Mouse (Mus musculus) CH12.LX (cell line): ENCODE results near the gene Olfr694. TPM values are rescaled to one million over a fixed set of nuclear protein-coding genes. Genes with fewer than 3 reads are reported as not detected.

Source experiments
- DNase-seq: peaks from one replicate; pipeline ENCODE4 v3.0.0-alpha.2; 2013; ENCODE audit errors: extremely low read depth
- H3K27ac ChIP-seq: 2 replicates; pipeline ENCODE4 v1.5.1; 2012; ENCODE audit warnings: low read depth, mild to moderate bottlenecking, control low read depth, moderate library complexity; ENCODE audit not compliant: insufficient read depth
- H3K27me3 ChIP-seq: replicated peaks from 2 replicates; pipeline ENCODE3; 2012; ENCODE audit warnings: inconsistent platforms
- H3K36me3 ChIP-seq, 2 experiments: replicated peaks in 1 of 2; 2 replicates each; pipeline versions ENCODE3 to v1.6.1; 2012; ENCODE audit warnings: inconsistent platforms in 1 of 2, low read length in 1 of 2, mild to moderate bottlenecking in 1 of 2, mixed read lengths in 1 of 2, moderate library complexity in 1 of 2; ENCODE audit not compliant: control insufficient read depth in 1 of 2, insufficient read depth in 1 of 2
- H3K4me1 ChIP-seq, 2 experiments: 2 replicates each; pipeline ENCODE4 v1.6.1; 2012; ENCODE audit warnings: inconsistent platforms in 1 of 2, moderate library complexity in 1 of 2; ENCODE audit not compliant: insufficient read depth in 2 of 2, control insufficient read depth in 1 of 2
- H3K4me2 ChIP-seq: 2 replicates; pipeline ENCODE4 v1.6.1; 2012; ENCODE audit warnings: low read depth, mild to moderate bottlenecking, control low read depth; ENCODE audit not compliant: poor library complexity, insufficient read depth, severe bottlenecking
- H3K4me3 ChIP-seq, 3 experiments: fragments of 150-350 bp in 1 of 3; sonication (generic) in 1 of 3; replicated peaks in 1 of 3; 2 replicates each; pipeline versions ENCODE3 to v1.5.1; 2011 to 2012; ENCODE audit warnings: low read depth in 2 of 3, low read length in 2 of 3, mild to moderate bottlenecking in 2 of 3, moderate library complexity in 2 of 3, control low read depth in 1 of 3, improper control_type of control experiment in 1 of 3, inconsistent platforms in 1 of 3, mixed read lengths in 1 of 3; ENCODE audit not compliant: poor library complexity in 1 of 3
- H3K79me2 ChIP-seq: replicated peaks from 2 replicates; pipeline ENCODE4 v1.6.1; 2012; ENCODE audit warnings: mild to moderate bottlenecking, moderate library complexity; ENCODE audit not compliant: control insufficient read depth, poor library complexity, insufficient read depth, severe bottlenecking; ENCODE audit errors: extremely low read depth
- H3K9ac ChIP-seq: 2 replicates; pipeline ENCODE4 v1.6.1; 2012; ENCODE audit warnings: low read depth, mild to moderate bottlenecking, control low read depth, moderate library complexity; ENCODE audit not compliant: insufficient read depth
- H3K9me3 ChIP-seq: replicated peaks from 2 replicates; pipeline ENCODE3; 2012; ENCODE audit warnings: low read length, inconsistent platforms, mixed read lengths
- BHLHE40 ChIP-seq: IDR thresholded peaks from 2 replicates; pipeline ENCODE4 v1.6.1; 2011; ENCODE audit warnings: mild to moderate bottlenecking, low read depth, low read length, improper control_type of control experiment
- CHD1 ChIP-seq: IDR thresholded peaks from 2 replicates; pipeline ENCODE4 v1.6.1; 2012; ENCODE audit warnings: low read depth, low read length, improper control_type of control experiment, inconsistent platforms
- CHD2 ChIP-seq: IDR thresholded peaks from 2 replicates; pipeline ENCODE4 v1.6.1; 2011; ENCODE audit warnings: low read length, improper control_type of control experiment
- E2F4 ChIP-seq: IDR thresholded peaks from 2 replicates; pipeline ENCODE4 v1.6.1; 2011; ENCODE audit warnings: low read depth, low read length, improper control_type of control experiment; ENCODE audit not compliant: insufficient replicate concordance
- ELF1 ChIP-seq: IDR thresholded peaks from 2 replicates; pipeline ENCODE4 v1.6.1; 2014; ENCODE audit warnings: low read depth, mild to moderate bottlenecking, inconsistent platforms, low read length, improper control_type of control experiment
- GABPA ChIP-seq: IDR thresholded peaks from 2 replicates; pipeline ENCODE4 v1.6.1; 2012; ENCODE audit warnings: low read depth, low read length, improper control_type of control experiment, inconsistent platforms; ENCODE audit not compliant: insufficient replicate concordance
- HCFC1 ChIP-seq: IDR thresholded peaks from 2 replicates; pipeline ENCODE4 v1.6.1; 2012; ENCODE audit warnings: low read depth, mild to moderate bottlenecking, inconsistent platforms, low read length, improper control_type of control experiment
- JUN ChIP-seq: IDR thresholded peaks from 2 replicates; pipeline ENCODE4 v1.6.1; 2011; ENCODE audit warnings: low read depth, mild to moderate bottlenecking, low read length, improper control_type of control experiment, moderate library complexity; ENCODE audit not compliant: insufficient read depth
- KAT2A ChIP-seq: IDR thresholded peaks from 2 replicates; pipeline ENCODE4 v1.6.1; 2012; ENCODE audit warnings: low read length, improper control_type of control experiment, inconsistent platforms; ENCODE audit not compliant: insufficient replicate concordance
- MAFK ChIP-seq: IDR thresholded peaks from 2 replicates; pipeline ENCODE4 v1.6.1; 2011; ENCODE audit warnings: low read length, improper control_type of control experiment; ENCODE audit not compliant: insufficient replicate concordance
- MAZ ChIP-seq: IDR thresholded peaks from 2 replicates; pipeline ENCODE4 v1.6.1; 2012; ENCODE audit warnings: low read depth, mild to moderate bottlenecking, inconsistent platforms, low read length, improper control_type of control experiment, moderate library complexity
- MEF2A ChIP-seq: IDR thresholded peaks from 2 replicates; pipeline ENCODE4 v1.6.1; 2014; ENCODE audit warnings: low read depth, mild to moderate bottlenecking, inconsistent platforms, low read length, improper control_type of control experiment, borderline replicate concordance
- MXI1 ChIP-seq: IDR thresholded peaks from 2 replicates; pipeline ENCODE4 v1.6.1; 2011; ENCODE audit warnings: mild to moderate bottlenecking, low read depth, low read length, improper control_type of control experiment
- MYC ChIP-seq: IDR thresholded peaks from 2 replicates; pipeline ENCODE4 v1.6.1; 2011; ENCODE audit warnings: low read depth, mild to moderate bottlenecking, improper control_type of control experiment, low read length
- NELFE ChIP-seq: IDR thresholded peaks from 2 replicates; pipeline ENCODE4 v1.6.1; 2011; ENCODE audit warnings: low read depth, low read length, improper control_type of control experiment
- POLR2A ChIP-seq: IDR thresholded peaks from 2 replicates; pipeline ENCODE4 v1.6.1; 2011; ENCODE audit warnings: low read depth, mild to moderate bottlenecking, improper control_type of control experiment, low read length
- RAD21 ChIP-seq: IDR thresholded peaks from 2 replicates; pipeline ENCODE4 v1.6.1; 2011; ENCODE audit warnings: low read depth, mild to moderate bottlenecking, low read length, improper control_type of control experiment, moderate library complexity
- RCOR1 ChIP-seq: conservative IDR thresholded peaks from 2 replicates; pipeline ENCODE4 v1.6.1; 2012; ENCODE audit warnings: low read depth, mild to moderate bottlenecking, inconsistent platforms, low read length, improper control_type of control experiment
- SMC3 ChIP-seq: IDR thresholded peaks from 2 replicates; pipeline ENCODE4 v1.6.1; 2011; ENCODE audit warnings: low read depth, low read length, improper control_type of control experiment
- UBTF ChIP-seq: IDR thresholded peaks from 2 replicates; pipeline ENCODE4 v1.6.1; 2012; ENCODE audit warnings: low read depth, mild to moderate bottlenecking, inconsistent platforms, low read length, improper control_type of control experiment, moderate library complexity
- ZKSCAN1 ChIP-seq: IDR thresholded peaks from 2 replicates; pipeline ENCODE4 v1.6.1; 2012; ENCODE audit warnings: low read depth, inconsistent platforms, low read length, improper control_type of control experiment, borderline replicate concordance
- ZMIZ1 ChIP-seq: IDR thresholded peaks from 2 replicates; pipeline ENCODE4 v1.6.1; 2012; ENCODE audit warnings: low read depth, mild to moderate bottlenecking, inconsistent platforms, low read length, improper control_type of control experiment
- dilution Hi-C: fragments of 300-500 bp; cut with MboI; formaldehyde crosslinking; loops from 2 replicates; pipeline ENCODE4 v1.14.3; 2020; ENCODE audit warnings: low sequenced_read_pairs; ENCODE audit not compliant: extremely low pct_unique_long_range_greater_than_20kb, extremely low pct_ligation_motif_present
- in situ Hi-C: fragments of 300-500 bp; cut with MboI; formaldehyde crosslinking; loops from 3 replicates; pipeline ENCODE4 v1.14.3; 2019; ENCODE audit warnings: low sequenced_read_pairs, low pct_ligation_motif_present, low pct_unique_long_range_greater_than_20kb, mixed read lengths
- polyA plus RNA-seq: library from polyadenylated mRNA; unstranded; fragments of >175 nt; gene quantifications from 2 replicates; pipeline ENCODE4 v1.2.1, GENCODE M21; 2012; ENCODE audit warnings: low read depth; ENCODE audit not compliant: insufficient read length
- total RNA-seq, 2 experiments: library from RNA; depleted of rRNA; stranded (reverse); fragments of 300-350 nt in 1 of 2; fragments of >200 nt in 1 of 2; gene quantifications; 2 replicates each; pipeline ENCODE4 v1.2.3; 2012 to 2014

The Olfr694 gene
- total RNA-seq (2012; rRNA removed) (not detected in 2 replicates), total RNA-seq (2014; rRNA removed) (not detected in 2 replicates), polyA plus RNA-seq (not detected in 2 replicates)

DNA sequence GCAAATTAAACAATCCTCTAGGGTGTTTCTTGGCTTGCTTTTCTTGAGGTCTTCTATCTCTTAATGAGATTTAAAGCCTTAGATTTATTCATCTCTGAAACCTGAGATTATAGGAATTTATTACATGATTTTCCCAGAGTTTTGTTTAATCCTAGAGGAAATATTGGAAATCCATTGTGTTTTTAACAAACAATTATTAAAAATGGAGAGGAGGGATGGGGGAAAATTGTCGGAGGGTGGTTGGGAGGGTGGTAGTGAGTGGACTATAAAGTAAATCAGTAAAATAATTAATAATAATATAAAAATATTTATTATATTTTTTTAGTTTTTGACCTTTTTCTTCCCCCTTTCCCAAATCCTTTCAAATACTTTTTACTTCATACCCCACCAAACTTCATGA lies at the start of gene Olfr694:
Gene Olfr694 (minus strand): TSS at position 101 of the 400 bp plus-strand sequence.
- Histone ChIP-seq H3K9me3 (no peaks in the 10 kb centered on the region), H3K4me3 (no peak within 1 kb of the TSS), H3K4me1 (no peaks in the 10 kb centered on the region), H3K27me3 (no peaks in the 10 kb centered on the region), H3K27ac (no peak within 1 kb of the TSS), H3K9ac (no peak within 1 kb of the TSS), H3K79me2 (no peaks in the 10 kb centered on the region), H3K36me3 (no peaks in the 10 kb centered on the region), H3K4me2 (no peak within 1 kb of the TSS)
- dilution Hi-C loops (no loop called here), in situ Hi-C loops (no loop called here)
- no peak for DNase-seq
- no peak for TF ChIP-seq KAT2A
- TF ChIP-seq CHD2: no peak
- no peak for TF ChIP-seq CHD1
- no peak for TF ChIP-seq GABPA
- no peak for TF ChIP-seq JUN
- no peak for TF ChIP-seq BHLHE40
- no peak for TF ChIP-seq ZMIZ1
- no peak for TF ChIP-seq MYC
- TF ChIP-seq SMC3: no peak
- TF ChIP-seq ELF1: no peak
- no peak for TF ChIP-seq UBTF
- no peak for TF ChIP-seq ZKSCAN1
- no peak for TF ChIP-seq E2F4
- no peak for TF ChIP-seq MXI1
- TF ChIP-seq MAZ: no peak
- no peak for TF ChIP-seq HCFC1
- no peak for TF ChIP-seq MEF2A
- no peak for TF ChIP-seq MAFK
- TF ChIP-seq POLR2A: no peak
- no peak for TF ChIP-seq NELFE

- Histone ChIP-seq H3K9ac (no peak overlapping the region), H3K4me1 (no peaks in the 10 kb centered on the region), H3K9me3 (no peaks in the 10 kb centered on the region), H3K36me3 (no peaks in the 10 kb centered on the region), H3K79me2 (no peaks in the 10 kb centered on the region), H3K27me3 (no peaks in the 10 kb centered on the region), H3K27ac (no peak overlapping the region), H3K4me2 (no peak overlapping the region), H3K4me3 (no peak overlapping the region)
- TF ChIP-seq RAD21 (no peak), JUN (no peak), NELFE (no peak), RCOR1 (no peak), UBTF (no peak), GABPA (no peak)
- in situ Hi-C loops (no loop called here), dilution Hi-C loops (no loop called here)
- no peak for DNase-seq
Observed at GRCm38 (mm10) chr7:106737028-106737427, 45.4 kb upstream of the Olfr694 start.
